Mouse (Mus musculus): Measurements from ENCODE around the gene Itgae.

GRCm38 (mm10) chr11:73109941-73110340 is 19.6 kb downstream of the Itgae start:
- TF ChIP-seq CTCF (IDR thresholded peaks at IDR 0.05; ENCODE audit: low read depth, low read length), result no peak
- no peak for TF ChIP-seq EP300 (IDR thresholded peaks at IDR 0.05; ENCODE audit: insufficient read depth, low read depth, low read length)
- TF ChIP-seq POLR2A (IDR thresholded peaks at IDR 0.05; ENCODE audit: insufficient read depth, low read length), result no peak

Data from ES-Bruce4 (cell line).